Mouse (Mus musculus) erythroblast, embryonic 14.5 days (primary cell): Measurements from ENCODE around the gene Trim30a.

Source experiments
- GATA1 ChIP-seq: IDR thresholded peaks from 2 replicates; pipeline ENCODE4 v1.6.1; 2012; ENCODE audit warnings: low read length, inconsistent platforms, mixed read lengths
- TAL1 ChIP-seq: IDR thresholded peaks from 3 replicates; pipeline ENCODE4 v1.6.1; 2012; ENCODE audit warnings: low read length, inconsistent platforms, mixed read lengths

DNA sequence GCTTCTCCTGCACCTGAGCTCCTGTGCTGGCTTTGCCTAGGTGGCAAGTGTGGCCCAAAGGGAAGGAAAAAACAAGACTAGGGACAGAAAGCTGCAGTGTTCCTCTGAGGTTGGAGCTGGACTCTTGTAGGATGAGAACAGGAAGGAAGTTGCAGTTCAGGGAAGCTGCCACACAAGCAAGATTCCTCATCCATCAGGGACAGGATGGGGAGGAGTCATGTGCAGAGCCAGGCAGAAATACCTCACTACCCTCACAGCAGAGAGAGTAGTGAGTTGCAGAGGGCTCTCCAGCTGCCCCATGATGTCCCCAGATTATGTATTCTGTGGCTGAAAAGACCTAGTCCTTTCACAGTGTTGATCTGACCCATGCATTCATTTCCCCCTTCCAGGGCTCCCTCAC, 63.9 kb downstream of the Trim30a start:
- TF ChIP-seq GATA1 (no peak), TAL1 (no peak)
